Mouse (Mus musculus): Measurements from ENCODE around the gene Cdc25a.

- TF ChIP-seq CTCF (IDR thresholded peaks at IDR 0.05; ENCODE audit: control insufficient read depth, insufficient read depth, low read length): no peak
- TF ChIP-seq POLR2A (IDR thresholded peaks at IDR 0.05; ENCODE audit: borderline replicate concordance, control insufficient read depth, low read depth, low read length): no peak
These were observed 57.0 kb downstream of the Cdc25a start for GRCm38 (mm10) chr9:109932361-109932755.
